ENCODE assay signal across 9 mouse cellular contexts in the genomic region with DNA sequence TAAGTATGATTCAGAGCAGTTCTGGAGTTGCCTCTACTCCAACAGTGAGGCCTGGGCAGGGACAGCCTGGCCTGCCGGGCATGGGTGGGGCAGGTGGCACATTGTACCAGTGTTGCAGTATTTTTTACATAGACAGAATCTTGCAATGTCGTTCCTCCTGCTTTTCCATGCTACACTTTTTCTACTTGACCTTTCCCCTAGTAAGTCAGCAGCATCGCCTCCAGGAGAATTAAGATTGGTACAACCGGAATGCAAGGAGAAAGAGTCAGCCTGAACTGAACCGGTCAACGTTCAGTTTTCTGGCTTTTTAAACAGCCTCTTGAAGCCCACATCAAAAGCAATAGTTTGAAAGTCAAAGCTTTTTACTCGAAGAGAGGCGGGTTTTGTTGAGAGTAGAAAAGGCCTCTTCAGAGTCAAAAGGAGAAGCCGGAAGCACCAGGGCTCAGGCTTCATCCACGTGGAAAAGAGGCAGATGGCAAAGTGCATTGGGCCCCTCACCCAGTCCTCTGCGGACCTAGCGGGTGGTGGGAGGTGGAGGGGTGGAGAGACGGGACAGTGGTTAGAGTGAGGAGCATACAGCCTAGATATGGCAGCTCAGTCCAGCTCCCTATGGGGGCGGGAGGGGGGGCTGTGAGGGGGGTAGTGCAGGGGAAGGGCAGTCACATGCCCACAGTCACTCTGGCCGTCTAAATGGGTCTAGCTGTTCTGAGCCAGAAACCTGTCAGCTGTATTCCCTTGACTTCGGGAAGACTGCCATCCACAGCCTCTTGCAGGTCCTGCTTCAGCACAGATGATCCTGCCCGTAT. TPM values are rescaled to one million over a fixed set of nuclear protein-coding genes. Genes with fewer than 3 reads are reported as not detected.
DNase-seq lines count a peak whose midpoint lies in the region; ATAC-seq lines count a peak whose summit lies in the region.
"Had no signal": no experiment of that assay in that cellular context is flagged by ENCODE, and none has a peak within 500 bp of the region (broad histone marks: within the 10 kb centered on the region; RNA-seq: fewer than 3 reads in every experiment).

No protein-coding gene starts in this region.

- 39% methylated on average over 17 of the region's 17 CpGs for WGBS in neural tube, embryonic 13.5 days

- no peak overlapping the region for H3K9ac ChIP-seq in neural tube, embryonic 13.5 days

- H3K27me3 ChIP-seq in neural tube, embryonic 13.5 days: no peaks in the 10 kb centered on the region

- no peak overlapping the region for H3K4me2 ChIP-seq in neural tube, embryonic 13.5 days

- no peak overlapping the region for H3K4me3 ChIP-seq in neural tube, embryonic 13.5 days
- H3K4me3 ChIP-seq: gastrocnemius, adult 2 months had no signal

- H3K4me1 ChIP-seq in neural tube, embryonic 13.5 days (replicated peaks): peaks cover 7% of the 10 kb centered on the region; the same call in 1 of the 2 replicates

- H3K36me3 ChIP-seq in neural tube, embryonic 13.5 days: no peaks in the 10 kb centered on the region

- no peaks in the 10 kb centered on the region for H3K9me3 ChIP-seq in neural tube, embryonic 13.5 days

- H3K27ac ChIP-seq in neural tube, embryonic 13.5 days (replicated peaks): no peak overlapping the region
- H3K27ac ChIP-seq: gastrocnemius, adult 2 months had no signal

- DNase-seq in cerebellum, adult 11-12 months: peak; percentile 18
- DNase-seq in cerebellum, adult 9-10 months: no peak
- DNase-seq in neural tube, embryonic 10.5 days (ENCODE audit: extremely low spot score, low spot score): no peak
- DNase-seq in kidney, postnatal 10 days: peak; percentile 38
- no peak for DNase-seq in layer of hippocampus, adult 9-10 months (ENCODE audit: low spot score)
- DNase-seq in ovary, postnatal 36 days (ENCODE audit: low spot score): no peak
- no peak for DNase-seq in adrenal gland, adult (ENCODE audit: inconsistent age in 2 of 2, low spot score in 1 of 2)
- DNase-seq: gastrocnemius, adult 2 months had no signal

- peak; percentile 32; the same call in 1 of the 2 replicates for ATAC-seq in neural tube, embryonic 13.5 days (ENCODE audit: low read depth)

RNA-seq across cellular contexts. Expression of a gene that starts 11.0 kb away (rescaled TPM):
- 2.7 and 4.8 TPM in 2 replicates for polyA plus RNA-seq in neural tube, embryonic 13.5 days (2015; fragmentation: Nextera tagmentation; extraction: Ambion mirVana)

RNA-seq across cellular contexts. Expression of a gene that starts 23.8 kb away (rescaled TPM):
- polyA plus RNA-seq in neural tube, embryonic 13.5 days (2015; fragmentation: Nextera tagmentation; extraction: Ambion mirVana): 47.4 and 48.5 TPM in 2 replicates

Comparison
In these comparisons a context has a peak if more than half of its experiments do, and no peak if none do; other contexts are left out.
1. DNase-seq: peak in cerebellum, adult 11-12 months (single experiment) and kidney, postnatal 10 days (single experiment); none in cerebellum, adult 9-10 months (single experiment), neural tube, embryonic 10.5 days (single experiment), layer of hippocampus, adult 9-10 months (single experiment), ovary, postnatal 36 days (single experiment) and adrenal gland, adult (0 of 2).